Mouse (Mus musculus): ENCODE results near the gene Sgsm2. TPM values are rescaled to one million over a fixed set of nuclear protein-coding genes. Genes with fewer than 3 reads are reported as not detected.

Sgsm2 gene
- 25.9 and 29.9 TPM in 2 replicates for polyA plus RNA-seq (2015; fragmentation: Nextera tagmentation; extraction: Ambion mirVana)

GRCm38 (mm10) chr11:74896901-74897677 lies at the start of gene Sgsm2:
Gene Sgsm2, minus strand, starts transcription at chr11:74897060.
- H3K9me3 ChIP-seq, result no peaks in the 10 kb centered on the region
- peak within 1 kb of the TSS; percentile 91 for H3K9ac ChIP-seq
- H3K27ac ChIP-seq (replicated peaks), result peak within 1 kb of the TSS; percentile 96
- H3K36me3 ChIP-seq, result peaks cover 24% of the 10 kb centered on the region
- peak within 1 kb of the TSS; percentile 96 for H3K4me3 ChIP-seq
- ATAC-seq (ENCODE audit: low FRiP score, low read depth), result peak; percentile 77
- no peaks in the 10 kb centered on the region for H3K27me3 ChIP-seq
- peak within 1 kb of the TSS; percentile 86 for H3K4me2 ChIP-seq
- under 1% methylated on average over 71 of the region's 74 CpGs for WGBS
- peaks cover 38% of the 10 kb centered on the region for H3K4me1 ChIP-seq (replicated peaks)

- no peak overlapping the region for H3K27ac ChIP-seq (replicated peaks)
- no peak overlapping the region for H3K9ac ChIP-seq
- no peaks in the 10 kb centered on the region for H3K4me1 ChIP-seq (replicated peaks)
- peaks cover 21% of the 10 kb centered on the region for H3K36me3 ChIP-seq
- H3K27me3 ChIP-seq, result no peaks in the 10 kb centered on the region
- H3K4me2 ChIP-seq, result no peak overlapping the region
- H3K4me3 ChIP-seq, result no peak overlapping the region
- no peak for ATAC-seq (ENCODE audit: low FRiP score, low read depth)
- 74% methylated on average over 3 of the region's 3 CpGs for WGBS
- no peaks in the 10 kb centered on the region for H3K9me3 ChIP-seq
These were observed 49.5 kb upstream of the Sgsm2 start for GRCm38 (mm10) chr11:74946348-74946747.

DNA sequence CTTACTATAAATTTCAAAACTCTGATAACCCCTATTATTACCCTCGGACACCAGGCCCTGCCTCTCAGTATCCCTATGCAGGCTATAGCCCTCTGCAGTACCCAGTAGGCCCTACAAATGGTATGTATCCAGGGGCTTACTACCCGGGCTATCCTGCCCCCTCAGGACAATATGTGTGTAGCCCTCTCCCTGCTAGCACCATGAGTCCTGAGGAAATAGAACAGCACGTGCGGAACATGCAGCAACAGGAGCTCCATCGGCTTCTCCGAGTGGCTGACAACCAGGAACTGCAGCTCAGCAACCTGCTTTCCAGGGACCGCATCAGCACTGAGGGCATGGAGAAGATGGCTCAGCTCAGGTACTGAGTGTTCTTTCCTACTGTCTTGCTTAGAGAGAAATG lies 33.5 kb upstream of the Sgsm2 start:
- no peak overlapping the region for H3K27ac ChIP-seq (replicated peaks)
- H3K4me1 ChIP-seq (replicated peaks), result peaks cover 17% of the 10 kb centered on the region
- H3K36me3 ChIP-seq, result peaks cover 39% of the 10 kb centered on the region
- no peak for ATAC-seq (ENCODE audit: low FRiP score, low read depth)
- H3K27me3 ChIP-seq, result no peaks in the 10 kb centered on the region
- no peaks in the 10 kb centered on the region for H3K9me3 ChIP-seq
- no peak overlapping the region for H3K4me3 ChIP-seq
- WGBS, result 97% methylated on average over 7 of the region's 7 CpGs
- H3K9ac ChIP-seq, result no peak overlapping the region
- H3K4me2 ChIP-seq, result no peak overlapping the region

DNA sequence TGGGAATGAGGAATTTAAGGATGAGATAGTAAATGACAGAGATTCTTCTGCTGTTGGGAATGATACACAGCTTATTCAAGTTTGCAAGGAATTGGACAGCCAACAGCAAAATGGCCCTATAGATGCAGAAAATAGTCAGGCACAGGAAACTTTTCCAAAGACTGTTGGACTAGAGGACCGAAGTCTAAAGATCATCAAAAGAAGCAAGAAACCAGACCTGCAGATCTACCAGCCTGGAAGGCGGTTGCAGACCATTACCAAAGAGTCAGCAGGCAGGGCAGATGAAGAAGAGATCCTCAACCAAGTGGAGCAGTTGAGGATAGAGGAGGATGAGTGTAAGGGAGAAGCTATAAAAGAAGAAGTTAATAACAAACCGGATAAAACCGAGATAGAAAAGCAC lies 32.3 kb upstream of the Sgsm2 start:
- Histone ChIP-seq H3K27ac (replicated peaks) (no peak overlapping the region), H3K4me2 (no peak overlapping the region), H3K27me3 (no peaks in the 10 kb centered on the region), H3K9ac (no peak overlapping the region), H3K4me3 (no peak overlapping the region), H3K4me1 (replicated peaks) (peaks cover 26% of the 10 kb centered on the region), H3K36me3 (peaks cover 28% of the 10 kb centered on the region), H3K9me3 (no peaks in the 10 kb centered on the region)
- WGBS, result 62% methylated on average over 4 of the region's 4 CpGs
- no peak for ATAC-seq (ENCODE audit: low FRiP score, low read depth)

GRCm38 (mm10) chr11:74927236-74927725 lies 30.4 kb upstream of the Sgsm2 start:
- H3K4me3 ChIP-seq, result no peak overlapping the region
- H3K9me3 ChIP-seq, result no peaks in the 10 kb centered on the region
- H3K4me1 ChIP-seq (replicated peaks), result peaks cover 28% of the 10 kb centered on the region
- H3K9ac ChIP-seq, result 0 out of 2 replicates have a peak overlapping the region, but pooled peaks have one; percentile 10
- H3K36me3 ChIP-seq, result peaks cover 10% of the 10 kb centered on the region
- no peak overlapping the region for H3K4me2 ChIP-seq
- 96% methylated on average over 2 of the region's 2 CpGs for WGBS
- H3K27me3 ChIP-seq, result no peaks in the 10 kb centered on the region
- ATAC-seq (ENCODE audit: low FRiP score, low read depth), result no peak
- no peak overlapping the region for H3K27ac ChIP-seq (replicated peaks)

DNA sequence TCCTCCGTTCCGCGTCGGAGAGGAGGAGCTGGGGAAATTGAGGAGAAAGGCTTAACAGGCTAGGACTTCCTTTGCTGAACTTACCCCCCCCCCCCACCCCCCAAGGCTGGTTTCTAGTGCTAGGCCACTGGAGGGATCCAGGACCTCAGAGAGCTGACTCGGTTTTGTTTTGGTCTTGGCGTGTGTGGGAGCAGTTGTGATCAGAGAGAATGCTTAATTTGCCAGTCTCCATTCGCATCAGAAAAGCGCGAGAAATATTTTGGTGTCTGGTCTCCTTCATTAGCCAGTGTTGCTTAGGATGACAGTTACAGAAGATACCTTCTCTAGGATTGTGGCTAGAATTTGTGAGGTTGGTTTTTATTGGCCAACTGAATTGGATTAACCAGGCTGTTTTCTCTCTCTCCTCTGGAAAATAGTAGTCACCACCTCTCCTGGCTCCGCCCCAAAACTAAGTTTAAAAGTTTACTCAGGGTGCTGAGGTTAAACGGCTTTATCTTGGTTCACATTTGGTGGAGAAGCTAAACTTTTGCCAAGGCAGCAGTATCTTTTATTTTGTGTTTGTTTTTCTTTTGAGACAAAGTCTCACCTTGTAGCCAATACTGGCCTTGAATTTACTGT lies 29.6 kb upstream of the Sgsm2 start:
- ATAC-seq (ENCODE audit: low FRiP score, low read depth), result no peak
- H3K4me3 ChIP-seq, result peak overlapping the region; percentile 84

DNA sequence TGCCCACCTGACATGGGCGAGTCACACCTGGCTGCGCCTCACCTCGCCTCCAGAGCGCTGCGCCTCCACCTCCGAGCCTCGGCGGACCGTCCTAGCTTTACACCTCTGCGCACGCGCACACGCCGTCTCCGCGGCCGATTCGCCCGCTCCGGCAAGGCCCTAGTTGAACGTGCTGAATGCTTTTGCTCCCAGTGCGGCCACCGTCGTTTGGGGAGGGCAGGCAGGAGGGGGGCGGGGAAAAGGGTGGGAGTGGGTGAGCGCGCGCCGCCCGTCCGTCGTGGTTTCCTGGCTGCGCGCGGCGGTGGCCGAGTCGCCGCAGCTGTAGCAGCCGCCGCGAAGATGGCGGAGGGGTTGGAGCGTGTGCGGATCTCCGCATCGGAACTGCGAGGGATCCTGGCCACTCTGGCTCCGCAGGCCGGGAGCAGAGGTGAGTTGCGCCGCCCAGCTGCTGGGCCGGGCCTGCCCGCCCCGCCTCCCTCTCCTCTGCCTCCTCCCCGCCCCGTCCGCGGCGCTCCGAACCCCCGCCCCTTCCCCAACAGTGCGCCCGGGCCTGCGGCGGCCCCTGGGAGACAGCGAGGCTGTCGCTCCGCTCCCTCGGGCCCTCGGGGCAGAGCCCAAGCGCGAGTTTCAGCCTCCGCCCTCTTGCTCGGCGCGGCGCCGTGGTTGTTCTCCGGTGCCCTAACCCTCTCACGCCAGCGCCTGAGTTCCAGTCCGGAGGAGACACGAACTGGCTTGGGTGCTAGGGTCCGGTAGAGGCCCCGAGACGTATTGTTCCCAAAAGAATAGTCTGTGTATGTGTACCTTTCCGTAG lies 28.9 kb upstream of the Sgsm2 start, which contains the start of the genes Smg6 and Srr:
Smg6 (plus strand) TSS at position 247 of the 811 bp plus-strand sequence.
Srr (minus strand) TSS at position 372 of the 811 bp plus-strand sequence.
- peak; percentile 95 for ATAC-seq (ENCODE audit: low FRiP score, low read depth)
- peak within 1 kb of the TSS; percentile 70 for H3K9ac ChIP-seq
- H3K27me3 ChIP-seq, result no peaks in the 10 kb centered on the region
- peak within 1 kb of the TSS; percentile 84 for H3K4me3 ChIP-seq
- H3K4me1 ChIP-seq (replicated peaks), result peaks cover 28% of the 10 kb centered on the region
- peak within 1 kb of the TSS; percentile 98 for H3K27ac ChIP-seq (replicated peaks)
- WGBS, result 0% methylated on average over 58 of the region's 88 CpGs
- no peaks in the 10 kb centered on the region for H3K9me3 ChIP-seq
- H3K4me2 ChIP-seq, result peak within 1 kb of the TSS; percentile 64
- H3K36me3 ChIP-seq, result peaks cover 6% of the 10 kb centered on the region; the same call in 1 of the 2 replicates

More for the DNA sequence above, 29.6 kb upstream of the Sgsm2 start:
- H3K27ac ChIP-seq (replicated peaks), result peak overlapping the region; percentile 98
- peak overlapping the region; percentile 64 for H3K4me2 ChIP-seq
- H3K4me1 ChIP-seq (replicated peaks), result peaks cover 28% of the 10 kb centered on the region
- no peaks in the 10 kb centered on the region for H3K27me3 ChIP-seq
- peaks cover 6% of the 10 kb centered on the region; the same call in 1 of the 2 replicates for H3K36me3 ChIP-seq
- H3K9ac ChIP-seq, result peak overlapping the region; percentile 70
- H3K9me3 ChIP-seq, result no peaks in the 10 kb centered on the region
- WGBS, result 10% methylated on average over 11 of the region's 11 CpGs

- no peak overlapping the region for H3K9ac ChIP-seq
- WGBS, result 61% methylated on average over 4 of the region's 4 CpGs
- peaks cover 3% of the 10 kb centered on the region for H3K36me3 ChIP-seq
- H3K4me1 ChIP-seq (replicated peaks), result peaks cover 28% of the 10 kb centered on the region
- no peak overlapping the region for H3K27ac ChIP-seq (replicated peaks)
- no peaks in the 10 kb centered on the region for H3K9me3 ChIP-seq
- ATAC-seq (ENCODE audit: low FRiP score, low read depth), result no peak
- no peak overlapping the region for H3K4me2 ChIP-seq
- H3K27me3 ChIP-seq, result no peaks in the 10 kb centered on the region
- H3K4me3 ChIP-seq, result no peak overlapping the region
These were observed 27.3 kb upstream of the Sgsm2 start for GRCm38 (mm10) chr11:74924149-74924548.

GRCm38 (mm10) chr11:74919249-74919648 lies 22.4 kb upstream of the Sgsm2 start:
- Histone ChIP-seq H3K9ac (no peak overlapping the region), H3K4me1 (replicated peaks) (peaks cover 3% of the 10 kb centered on the region; the same call in 1 of the 2 replicates), H3K9me3 (no peaks in the 10 kb centered on the region), H3K27me3 (no peaks in the 10 kb centered on the region), H3K4me2 (no peak overlapping the region), H3K4me3 (no peak overlapping the region), H3K27ac (replicated peaks) (no peak overlapping the region), H3K36me3 (peaks cover 24% of the 10 kb centered on the region)
- no peak for ATAC-seq (ENCODE audit: low FRiP score, low read depth)
- 89% methylated on average over 6 of the region's 6 CpGs for WGBS

DNA sequence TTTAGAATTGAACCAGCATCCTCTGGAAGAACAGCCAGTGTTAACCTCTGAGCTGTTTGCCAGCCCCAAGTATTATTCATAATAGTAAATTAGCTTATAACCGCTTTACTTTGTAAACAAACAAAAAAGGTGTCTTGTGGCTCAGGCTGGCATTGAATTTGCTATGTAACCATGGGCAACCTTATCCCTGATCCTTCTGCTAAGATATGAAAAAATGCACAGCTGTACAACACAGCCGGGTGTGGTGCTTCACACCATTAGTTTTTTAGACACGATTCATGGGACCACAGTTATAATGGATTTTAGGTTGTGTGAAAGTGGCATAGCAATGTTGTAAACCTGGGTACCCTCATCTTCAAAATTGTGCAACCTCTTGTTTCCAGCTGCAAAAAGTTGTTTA lies 15.6 kb upstream of the Sgsm2 start:
- Histone ChIP-seq H3K4me2 (no peak overlapping the region), H3K27me3 (no peaks in the 10 kb centered on the region), H3K36me3 (peaks cover 40% of the 10 kb centered on the region), H3K27ac (replicated peaks) (no peak overlapping the region), H3K9ac (no peak overlapping the region), H3K4me1 (replicated peaks) (no peaks in the 10 kb centered on the region), H3K9me3 (no peaks in the 10 kb centered on the region), H3K4me3 (no peak overlapping the region)
- ATAC-seq (ENCODE audit: low FRiP score, low read depth), result no peak
- 88% methylated on average over 3 of the region's 3 CpGs for WGBS

GRCm38 (mm10) chr11:74909978-74910377 lies 13.1 kb upstream of the Sgsm2 start:
- Histone ChIP-seq H3K4me3 (no peak overlapping the region), H3K9ac (no peak overlapping the region), H3K27ac (replicated peaks) (no peak overlapping the region), H3K36me3 (peaks cover 56% of the 10 kb centered on the region), H3K4me1 (replicated peaks) (no peaks in the 10 kb centered on the region), H3K9me3 (no peaks in the 10 kb centered on the region), H3K27me3 (no peaks in the 10 kb centered on the region), H3K4me2 (no peak overlapping the region)
- no peak for ATAC-seq (ENCODE audit: low FRiP score, low read depth)
- WGBS, result 94% methylated on average over 4 of the region's 4 CpGs
